Mouse (Mus musculus): ENCODE data around the gene Lrrfip1.

Gene Lrrfip1

GRCm38 (mm10) chr1:90998268-90998890 lies at the start of gene Lrrfip1:
Gene Lrrfip1 (plus strand): TSS chr1:90998737.
- DNase-seq, result peak in 1 of 2 experiments; percentile 74

- no peak for DNase-seq
Observed at GRCm38 (mm10) chr1:90949309-90949708, 49.2 kb upstream of the Lrrfip1 start.

GRCm38 (mm10) chr1:90951670-90952069 lies 46.9 kb upstream of the Lrrfip1 start:
- DNase-seq, result no peak

GRCm38 (mm10) chr1:90952808-90953207 lies 45.7 kb upstream of the Lrrfip1 start, which contains the start of gene Prlh:
Gene Prlh (plus strand): TSS chr1:90953108.
- no peak for DNase-seq

GRCm38 (mm10) chr1:90953688-90954087 lies 44.8 kb upstream of the Lrrfip1 start:
- DNase-seq, result no peak

GRCm38 (mm10) chr1:90956245-90957096 lies 42.1 kb upstream of the Lrrfip1 start:
- peak; percentile 71 to 75 for DNase-seq

- peak in 1 of 2 experiments; percentile 34 for DNase-seq
Observed at GRCm38 (mm10) chr1:90962526-90962925, 36.0 kb upstream of the Lrrfip1 start.

- peak; percentile 41 to 72 for DNase-seq
Observed at GRCm38 (mm10) chr1:90962994-90963393, 35.5 kb upstream of the Lrrfip1 start.

GRCm38 (mm10) chr1:90967583-90967982 lies 31.0 kb upstream of the Lrrfip1 start:
- peak; percentile 86 for DNase-seq

GRCm38 (mm10) chr1:90968649-90969048 lies 29.9 kb upstream of the Lrrfip1 start:
- no peak for DNase-seq

- DNase-seq, result peak; percentile 79 to 83
Observed at GRCm38 (mm10) chr1:90969347-90969784, 29.2 kb upstream of the Lrrfip1 start, which contains the start of gene Rab17. Gene Rab17 (minus strand): TSS chr1:90969661.

- peak; percentile 43 to 46 for DNase-seq
Observed at GRCm38 (mm10) chr1:90969881-90970390, 28.6 kb upstream of the Lrrfip1 start.

- peak; percentile 94 to 98 for DNase-seq
Observed at GRCm38 (mm10) chr1:90972911-90973573, 25.5 kb upstream of the Lrrfip1 start.

- no peak for DNase-seq
Observed at GRCm38 (mm10) chr1:90973574-90973911, 25.0 kb upstream of the Lrrfip1 start.

GRCm38 (mm10) chr1:90974906-90975649 lies 23.5 kb upstream of the Lrrfip1 start:
- DNase-seq, result peak; percentile 45 to 56

GRCm38 (mm10) chr1:90975960-90976359 lies 22.6 kb upstream of the Lrrfip1 start:
- no peak for DNase-seq

GRCm38 (mm10) chr1:90980638-90981330 lies 17.8 kb upstream of the Lrrfip1 start:
- DNase-seq, result peak in 1 of 2 experiments; percentile 50

GRCm38 (mm10) chr1:90981346-90981745 lies 17.2 kb upstream of the Lrrfip1 start:
- DNase-seq, result no peak

GRCm38 (mm10) chr1:90995916-90996315 lies 2.6 kb upstream of the Lrrfip1 start:
- no peak for DNase-seq

GRCm38 (mm10) chr1:90997136-90997535 lies 1.4 kb upstream of the Lrrfip1 start:
- DNase-seq, result no peak

- no peak for DNase-seq
Observed at GRCm38 (mm10) chr1:90997641-90998040, 896 bp upstream of the Lrrfip1 start.

Data from kidney, postnatal 36 days (tissue).